Mouse (Mus musculus) E14TG2a.4 (cell line): ENCODE results near the gene 2810006K23Rik.

Experiments
- CTCF ChIP-seq: conservative IDR thresholded peaks from 2 replicates; pipeline ENCODE4 v1.5.1; 2014; ENCODE audit warnings: low read length
- NANOG ChIP-seq: IDR thresholded peaks from 2 replicates; pipeline ENCODE4 v1.6.1; 2014; ENCODE audit warnings: borderline replicate concordance, low read length, mixed read lengths

- TF ChIP-seq CTCF: no peak
- no peak for TF ChIP-seq NANOG
Measured at GRCm38 (mm10) chr5:124326829-124327228, 1.1 kb upstream of the 2810006K23Rik start.
